Mouse (Mus musculus) layer of hippocampus, postnatal 14 days (tissue): ENCODE results near the gene Pde4dip. TPM values are rescaled to one million over a fixed set of nuclear protein-coding genes. Genes with fewer than 3 reads are reported as not detected.
A peak's percentile ranks its signal among the peaks of the same experiment; 100 is the strongest.

Experiments used
- DNase-seq, 2 experiments: peaks; one replicate each; pipeline ENCODE4 v3.0.0; 2021 to 2022; ENCODE audit warnings: low spot score in 2 of 2, mixed read lengths in 1 of 2
- total RNA-seq, 2 experiments: library from RNA; stranded (reverse); gene quantifications; 2 replicates each; pipeline ENCODE4 v1.2.3; 2021

Pde4dip gene
- total RNA-seq, 2 experiments from 2014 or later, result 214 to 250 TPM

GRCm38 (mm10) chr3:97693806-97694205 lies 194.7 kb downstream of the Pde4dip start:
- DNase-seq, result no peak

- DNase-seq, result no peak
Measured at GRCm38 (mm10) chr3:97691443-97692017, 197.0 kb downstream of the Pde4dip start.

- DNase-seq, result no peak
Measured at GRCm38 (mm10) chr3:97690590-97690989, 197.9 kb downstream of the Pde4dip start.

GRCm38 (mm10) chr3:97689289-97689688 lies 199.2 kb downstream of the Pde4dip start:
- DNase-seq, result no peak

- no peak for DNase-seq
Measured at GRCm38 (mm10) chr3:97686372-97687117, 202.0 kb downstream of the Pde4dip start.

GRCm38 (mm10) chr3:97683560-97684195 lies 204.8 kb downstream of the Pde4dip start:
- no peak for DNase-seq

GRCm38 (mm10) chr3:97682576-97682975 lies 205.9 kb downstream of the Pde4dip start:
- no peak for DNase-seq

GRCm38 (mm10) chr3:97682159-97682502 lies 206.4 kb downstream of the Pde4dip start:
- no peak for DNase-seq

- peak; percentile 68 to 75 for DNase-seq
Measured at GRCm38 (mm10) chr3:97681321-97682158, 207.0 kb downstream of the Pde4dip start.

GRCm38 (mm10) chr3:97680631-97681320 lies 207.7 kb downstream of the Pde4dip start:
- DNase-seq, result peak; percentile 70 to 76

- DNase-seq, result no peak
Measured at GRCm38 (mm10) chr3:97678416-97678815, 210.1 kb downstream of the Pde4dip start.

GRCm38 (mm10) chr3:97676126-97676525 lies 212.4 kb downstream of the Pde4dip start:
- DNase-seq, result no peak

- DNase-seq, result no peak
Measured at GRCm38 (mm10) chr3:97674644-97675110, 213.8 kb downstream of the Pde4dip start, which contains the start of gene Gm17651. Gene Gm17651 (minus strand): TSS chr3:97674694.

- DNase-seq, result no peak
Measured at GRCm38 (mm10) chr3:97667093-97667675, 221.3 kb downstream of the Pde4dip start.

- no peak for DNase-seq
Measured at GRCm38 (mm10) chr3:97666154-97666553, 222.4 kb downstream of the Pde4dip start.

GRCm38 (mm10) chr3:97665525-97665924 lies 223.0 kb downstream of the Pde4dip start:
- no peak for DNase-seq

GRCm38 (mm10) chr3:97661206-97661605 lies 227.3 kb downstream of the Pde4dip start:
- DNase-seq, result no peak

- no peak for DNase-seq
Measured at GRCm38 (mm10) chr3:97659746-97660145, 228.8 kb downstream of the Pde4dip start.

- no peak for DNase-seq
Measured at GRCm38 (mm10) chr3:97658426-97659193, 229.9 kb downstream of the Pde4dip start.
